Mouse (Mus musculus) CD4-positive, CD25-positive, alpha-beta regulatory T cell, adult 4 months (primary cell): ENCODE measurements around the gene Zbtb8a. TPM values are rescaled to one million over a fixed set of nuclear protein-coding genes. Genes with fewer than 3 reads are reported as not detected.

Experiments
- ATAC-seq: one replicate; pipeline ENCODE4 v1.8.0; 2017
- polyA plus RNA-seq, 2 experiments: library from polyadenylated mRNA; unstranded; fragments of 100-300 nt; shearing (Covaris generic); gene quantifications; one replicate each; pipeline ENCODE4 v1.2.1; 2017

Gene Zbtb8a
- polyA plus RNA-seq, 2 experiments from 2014 or later, result 9.6 to 9.8 TPM

- ATAC-seq, result peak; percentile 9
These were observed 43.2 kb downstream of the Zbtb8a start for GRCm38 (mm10) chr4:129334677-129335215.

GRCm38 (mm10) chr4:129332846-129333245, 45.1 kb downstream of the Zbtb8a start:
- ATAC-seq, result no peak

GRCm38 (mm10) chr4:129326191-129326590, 51.7 kb downstream of the Zbtb8a start:
- ATAC-seq, result no peak

- ATAC-seq, result no peak
These were observed 53.2 kb downstream of the Zbtb8a start for GRCm38 (mm10) chr4:129324756-129325155.

- ATAC-seq, result no peak
These were observed 54.4 kb downstream of the Zbtb8a start for GRCm38 (mm10) chr4:129323491-129323890.

DNA sequence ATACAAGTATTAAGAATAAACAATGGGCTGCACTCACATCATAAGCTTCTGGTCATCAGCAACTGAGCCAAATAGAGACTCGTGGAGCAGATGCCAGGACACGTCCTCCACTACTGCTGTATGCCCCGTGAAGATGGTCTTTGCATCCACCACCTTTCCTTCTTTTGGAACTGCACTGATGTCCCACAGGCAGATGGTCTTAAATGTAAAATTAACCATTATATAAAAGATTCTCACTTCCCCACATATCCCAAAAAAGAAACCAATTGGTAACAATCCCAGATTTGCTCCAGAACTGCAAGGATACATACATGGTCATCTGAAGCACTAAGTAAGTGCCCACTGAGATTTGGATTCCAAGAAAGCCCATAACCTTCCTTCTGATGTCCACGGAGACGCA, 55.9 kb downstream of the Zbtb8a start:
- no peak for ATAC-seq

GRCm38 (mm10) chr4:129320876-129321275, 57.0 kb downstream of the Zbtb8a start:
- no peak for ATAC-seq

DNA sequence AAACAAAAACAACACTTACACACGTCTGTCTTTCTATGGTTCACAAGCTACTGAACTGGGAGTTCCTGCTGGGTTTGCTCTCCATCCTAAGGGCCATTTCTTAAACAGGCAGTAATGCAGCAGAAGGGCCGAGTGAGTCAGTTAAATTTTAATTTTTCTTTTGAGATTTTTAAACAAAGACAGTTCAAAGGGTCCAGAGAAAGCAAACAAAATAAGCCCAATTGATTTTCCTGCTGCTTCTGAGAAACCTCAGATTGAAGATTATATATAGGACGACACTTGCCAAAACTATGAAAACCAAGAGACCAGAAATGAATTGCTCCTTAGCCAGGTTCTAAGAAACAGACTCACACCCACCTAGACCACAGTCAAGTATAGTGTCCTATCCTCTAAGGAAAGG, 64.0 kb downstream of the Zbtb8a start:
- no peak for ATAC-seq

DNA sequence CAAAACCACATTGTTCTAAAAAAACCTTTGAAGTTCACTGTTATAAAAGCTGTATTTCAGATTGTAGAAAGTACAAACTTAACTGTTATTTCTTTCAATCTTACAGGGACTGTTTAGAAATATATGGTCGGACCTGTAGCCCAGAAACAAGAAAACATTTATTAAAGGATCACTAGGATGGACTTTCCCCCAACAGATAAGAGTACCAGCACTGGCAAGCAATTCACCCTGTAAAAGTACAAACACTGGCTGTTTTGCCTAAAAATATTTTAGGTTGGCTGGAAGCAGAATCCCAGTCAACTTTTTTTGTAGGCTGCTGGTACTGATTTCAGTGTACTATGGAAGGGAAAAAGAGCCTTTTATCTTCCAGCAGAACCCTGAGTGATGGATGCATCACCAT, 70.0 kb downstream of the Zbtb8a start:
- no peak for ATAC-seq

GRCm38 (mm10) chr4:129304306-129304705, 73.6 kb downstream of the Zbtb8a start:
- no peak for ATAC-seq

DNA sequence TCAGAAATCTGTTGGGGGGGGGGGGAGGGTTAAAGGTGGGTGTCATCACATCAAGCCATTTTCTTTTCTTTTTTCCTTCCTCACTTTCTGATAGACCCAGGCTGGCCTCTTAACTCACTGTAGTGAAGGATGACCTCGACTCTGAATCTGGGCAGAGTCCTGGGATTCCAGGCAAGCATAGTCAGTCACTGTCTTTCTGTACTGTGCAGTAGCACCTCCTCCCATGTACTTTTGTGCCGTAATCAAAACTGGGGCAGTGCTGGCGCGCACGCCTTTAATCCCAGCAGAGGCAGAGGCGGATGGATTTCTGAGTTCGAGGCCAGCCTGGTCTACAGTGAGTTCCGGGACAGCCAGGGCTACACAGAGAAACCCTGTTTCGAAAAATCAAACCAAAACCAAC, 74.1 kb downstream of the Zbtb8a start:
- no peak for ATAC-seq

Other genes with a start within 250 kb of the Zbtb8a start
- under 1 TPM; 0.27 to 0.28 TPM for gene Fndc5, start 241.1 kb downstream of the Zbtb8a start, polyA plus RNA-seq
- 10 to 100 TPM; 20.0 to 26.1 TPM for gene S100pbp, start 188.4 kb downstream of the Zbtb8a start, polyA plus RNA-seq
- gene Yars, start 188.4 kb downstream of the Zbtb8a start, polyA plus RNA-seq, result 10 to 100 TPM; 27.4 to 42.1 TPM
- under 1 TPM; 0.20 to 0.27 TPM for gene C77080, start 116.7 kb downstream of the Zbtb8a start, polyA plus RNA-seq
- gene Sync, start 90.5 kb downstream of the Zbtb8a start, polyA plus RNA-seq, result under 1 TPM in 1 of 2 experiments, not detected in 1; 0.46 TPM
- 100 to 1,000 TPM; 252 to 315 TPM for gene Rbbp4, start 42.7 kb downstream of the Zbtb8a start, polyA plus RNA-seq
- 10 to 100 TPM; 79.6 to 86.0 TPM for gene Zbtb8os, start 42.4 kb downstream of the Zbtb8a start, polyA plus RNA-seq
- not detected for gene Zbtb8b, start 62.7 kb upstream of the Zbtb8a start, polyA plus RNA-seq
- 10 to 100 TPM; 30.8 to 37.9 TPM for gene Bsdc1, start 83.5 kb upstream of the Zbtb8a start, polyA plus RNA-seq
- gene Tssk3, start 112.9 kb upstream of the Zbtb8a start, polyA plus RNA-seq, result not detected
- gene Fam229a, start 113.1 kb upstream of the Zbtb8a start, polyA plus RNA-seq, result not detected
- gene Marcksl1, start 135.5 kb upstream of the Zbtb8a start, polyA plus RNA-seq, result 1 to 10 TPM; 2.3 to 2.6 TPM
- 100 to 1,000 TPM; 270 to 328 TPM for gene Hdac1, start 164.6 kb upstream of the Zbtb8a start, polyA plus RNA-seq
- gene Lck, start 195.5 kb upstream of the Zbtb8a start, polyA plus RNA-seq, result 1,000 to 10,000 TPM; 1,549 to 2,173 TPM
- under 1 TPM in 1 of 2 experiments, not detected in 1; 0.86 TPM for gene Fam167b, start 200.4 kb upstream of the Zbtb8a start, polyA plus RNA-seq
- 100 to 1,000 TPM; 337 to 353 TPM for gene Eif3i, start 222.5 kb upstream of the Zbtb8a start, polyA plus RNA-seq
- gene Tmem234, start 222.6 kb upstream of the Zbtb8a start, polyA plus RNA-seq, result 100 to 1,000 TPM; 254 to 306 TPM
- gene Dcdc2b, start 236.1 kb upstream of the Zbtb8a start, polyA plus RNA-seq, result 1 to 10 TPM; 3.9 to 7.0 TPM
- 10 to 100 TPM; 48.4 to 68.7 TPM for gene Iqcc, start 241.0 kb upstream of the Zbtb8a start, polyA plus RNA-seq
- 10 to 100 TPM; 28.6 to 39.5 TPM for gene Ccdc28b, start 245.8 kb upstream of the Zbtb8a start, polyA plus RNA-seq